Mouse (Mus musculus) bone marrow, adult 2 months (tissue): ENCODE measurements around the gene Ccnf.

Experiments used
- CTCF ChIP-seq: fragments of 200-500 bp; IDR thresholded peaks from 2 replicates; pipeline ENCODE4 v1.5.1; 2011; ENCODE audit warnings: low read length, control low read depth; ENCODE audit not compliant: control insufficient read depth, insufficient read depth
- POLR2A ChIP-seq: fragments of 200-500 bp; IDR thresholded peaks from 2 replicates; pipeline ENCODE4 v1.6.1; 2011; ENCODE audit warnings: low read depth, mild to moderate bottlenecking, control low read depth, low read length, borderline replicate concordance; ENCODE audit not compliant: control insufficient read depth

GRCm38 (mm10) chr17:24259702-24260101, 8.4 kb upstream of the Ccnf start:
- TF ChIP-seq CTCF (no peak), POLR2A (no peak)
